Mouse (Mus musculus): Measurements from ENCODE around the gene Slc30a7.

DNA sequence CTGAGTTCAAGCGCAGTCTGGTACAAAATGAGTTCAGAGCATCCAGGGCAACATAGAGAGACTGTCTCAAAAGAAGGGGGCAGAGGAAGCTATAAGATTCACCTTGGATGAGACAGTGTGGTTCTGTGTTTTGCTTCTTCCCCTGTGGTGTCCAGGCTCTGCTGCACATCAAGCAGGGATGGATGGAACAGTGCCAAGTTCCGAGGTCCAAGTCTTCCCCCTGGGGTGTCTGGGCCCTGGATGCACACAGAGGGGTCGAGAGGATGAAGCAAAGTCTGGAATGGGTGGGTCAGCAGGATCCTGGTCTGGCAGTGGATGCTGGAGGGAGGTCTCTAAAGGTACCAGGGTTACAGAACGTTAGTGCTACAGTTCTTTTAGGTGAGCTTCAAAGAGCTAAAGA is 11.4 kb upstream of the Slc30a7 start:
- no peak for TF ChIP-seq HCFC1 (IDR thresholded peaks at IDR 0.05; ENCODE audit: borderline replicate concordance, insufficient read depth, low read length)
- TF ChIP-seq ZC3H11A (IDR thresholded peaks at IDR 0.05; ENCODE audit: borderline replicate concordance, low read depth, low read length): no peak
- TF ChIP-seq MAFK (IDR thresholded peaks at IDR 0.05; ENCODE audit: insufficient read depth, low read depth, low read length): no peak

Measured in ES-E14 (cell line).